Mouse (Mus musculus): ENCODE measurements around the gene Cxcl13. TPM values are rescaled to one million over a fixed set of nuclear protein-coding genes. Genes with fewer than 3 reads are reported as not detected.
"Not testable (repeated sequence)": the region's sequence is repeated elsewhere in the genome, so short reads cannot be mapped to it uniquely, and the experiment has no call there.

Gene Cxcl13
- under 1 TPM in 1 of 2 experiments, not detected in 1; 0.32 TPM for total RNA-seq (2021)

GRCm38 (mm10) chr5:95956651-95957050 is at the start of gene Cxcl13:
TSS of gene Cxcl13 (plus strand) at chr5:95956951.
- no peak for DNase-seq

- no peak for DNase-seq
Observed at GRCm38 (mm10) chr5:95911006-95911405, 45.7 kb upstream of the Cxcl13 start.

DNA sequence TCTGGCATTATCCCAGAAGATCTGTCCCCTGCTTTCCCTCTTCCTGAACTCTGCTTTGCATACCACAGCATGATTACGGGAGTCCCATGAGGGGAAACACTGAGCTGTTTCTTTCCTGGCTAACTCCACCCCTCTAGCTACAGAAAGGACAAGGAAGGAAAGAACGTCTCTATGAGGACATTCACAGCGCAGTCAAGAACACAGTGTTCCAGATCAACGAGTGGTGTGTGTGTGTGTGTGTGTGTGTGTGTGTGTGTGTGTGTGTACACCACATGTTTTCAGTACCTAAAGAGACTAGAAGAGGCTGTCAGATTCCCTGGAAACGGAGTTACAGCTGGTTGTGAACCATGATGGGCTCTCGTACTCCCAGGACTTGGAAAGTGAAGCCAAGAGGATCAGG is 38.3 kb upstream of the Cxcl13 start:
- DNase-seq = no peak

DNA sequence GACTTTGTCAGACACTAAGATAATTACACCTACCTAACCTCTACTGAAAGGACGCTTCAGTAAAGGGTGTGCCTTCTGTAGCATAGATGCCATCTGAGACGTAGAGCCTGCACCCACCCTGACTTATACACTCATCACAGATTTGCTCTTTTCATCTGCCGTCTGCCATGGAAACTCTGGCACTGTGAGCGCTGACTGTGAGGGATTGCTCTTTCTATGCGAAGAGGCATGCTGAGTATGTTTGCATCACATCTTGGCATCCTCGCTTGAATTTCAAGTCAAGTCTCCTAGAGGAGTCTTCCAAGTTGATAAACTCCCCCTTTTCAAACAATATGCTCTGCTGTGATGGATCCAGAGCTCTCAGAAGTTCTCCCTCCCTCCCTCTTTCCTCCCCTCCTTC is 32.7 kb upstream of the Cxcl13 start:
- DNase-seq = no peak

- DNase-seq = no peak
Observed at GRCm38 (mm10) chr5:95925204-95925930, 31.4 kb upstream of the Cxcl13 start.

- no peak for DNase-seq
Observed at GRCm38 (mm10) chr5:95925931-95926263, 30.9 kb upstream of the Cxcl13 start.

DNA sequence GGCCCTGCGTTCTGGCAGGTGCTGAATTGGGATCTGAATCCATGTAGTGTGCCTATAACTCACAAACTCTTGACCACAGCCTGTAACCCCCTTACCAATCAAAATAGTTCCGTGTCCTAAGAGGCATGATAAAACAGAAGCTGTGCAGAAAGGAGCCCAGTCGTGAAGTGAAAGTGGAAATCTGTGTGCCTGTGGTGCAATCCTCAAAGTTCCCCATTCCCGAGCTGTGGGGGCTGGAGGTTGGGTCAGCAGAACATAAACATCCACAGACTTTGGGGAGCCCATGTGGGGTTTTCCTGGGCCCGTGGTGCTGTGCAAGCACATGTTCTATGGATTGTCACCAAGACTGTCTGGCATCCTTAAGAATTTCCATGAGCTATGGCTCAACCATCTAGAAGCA is 21.7 kb upstream of the Cxcl13 start:
- DNase-seq = no peak

GRCm38 (mm10) chr5:95936068-95936467 is 20.7 kb upstream of the Cxcl13 start:
- DNase-seq = no peak

DNA sequence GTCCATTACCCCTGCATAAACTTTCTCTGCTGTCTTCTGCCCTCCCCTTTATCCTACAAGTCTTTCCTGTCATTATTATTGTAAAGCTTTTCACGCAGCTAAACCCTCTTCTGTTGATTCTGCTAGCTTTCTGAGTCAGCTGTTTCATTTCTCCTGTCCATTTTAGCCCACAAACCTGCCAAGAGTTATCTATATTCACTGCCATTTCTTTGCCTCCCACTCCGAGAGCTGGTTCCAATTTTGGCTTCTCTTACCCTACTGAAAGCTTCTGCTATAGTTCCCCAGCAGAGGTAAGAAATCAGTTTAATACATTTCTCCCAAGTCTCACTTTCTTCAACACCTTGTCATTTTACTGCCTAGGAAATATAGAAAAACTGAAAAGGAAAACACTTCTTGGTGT is 19.6 kb upstream of the Cxcl13 start:
- no peak for DNase-seq

GRCm38 (mm10) chr5:95938044-95938625 is 18.6 kb upstream of the Cxcl13 start:
- no peak for DNase-seq

DNA sequence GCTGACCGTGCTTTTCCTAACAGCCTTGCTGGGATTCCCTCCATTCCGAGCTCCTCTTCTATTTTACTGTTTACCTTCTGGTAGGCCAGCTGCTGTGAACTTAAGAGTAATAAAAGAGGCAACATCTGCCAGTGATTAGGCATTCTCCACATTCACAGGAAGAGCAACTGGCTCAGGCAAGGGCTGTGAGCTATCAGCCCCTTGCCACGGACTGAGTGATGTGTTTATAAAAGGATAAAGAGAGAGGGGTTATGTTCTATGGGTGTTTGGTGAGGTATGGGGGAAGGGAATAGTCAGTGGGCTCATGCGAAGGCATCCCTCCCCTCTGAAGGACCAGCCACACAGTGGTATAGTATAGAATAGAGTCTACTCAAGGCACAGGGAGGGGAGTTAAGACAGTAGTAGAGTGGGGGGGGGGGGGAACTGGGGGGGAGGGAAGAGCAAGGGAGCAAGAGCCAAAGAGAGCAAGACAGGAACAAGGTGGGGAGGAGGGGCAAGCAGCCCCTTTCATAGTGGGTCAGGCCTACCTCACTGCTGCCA is 16.0 kb upstream of the Cxcl13 start:
- no peak for DNase-seq

GRCm38 (mm10) chr5:95941562-95941961 is 15.2 kb upstream of the Cxcl13 start:
- DNase-seq = no peak

- no peak for DNase-seq
Observed at GRCm38 (mm10) chr5:95945120-95945519, 11.6 kb upstream of the Cxcl13 start.

GRCm38 (mm10) chr5:95946344-95946743 is 10.4 kb upstream of the Cxcl13 start:
- no peak for DNase-seq

GRCm38 (mm10) chr5:95948641-95949040 is 8.1 kb upstream of the Cxcl13 start:
- DNase-seq = no peak

DNA sequence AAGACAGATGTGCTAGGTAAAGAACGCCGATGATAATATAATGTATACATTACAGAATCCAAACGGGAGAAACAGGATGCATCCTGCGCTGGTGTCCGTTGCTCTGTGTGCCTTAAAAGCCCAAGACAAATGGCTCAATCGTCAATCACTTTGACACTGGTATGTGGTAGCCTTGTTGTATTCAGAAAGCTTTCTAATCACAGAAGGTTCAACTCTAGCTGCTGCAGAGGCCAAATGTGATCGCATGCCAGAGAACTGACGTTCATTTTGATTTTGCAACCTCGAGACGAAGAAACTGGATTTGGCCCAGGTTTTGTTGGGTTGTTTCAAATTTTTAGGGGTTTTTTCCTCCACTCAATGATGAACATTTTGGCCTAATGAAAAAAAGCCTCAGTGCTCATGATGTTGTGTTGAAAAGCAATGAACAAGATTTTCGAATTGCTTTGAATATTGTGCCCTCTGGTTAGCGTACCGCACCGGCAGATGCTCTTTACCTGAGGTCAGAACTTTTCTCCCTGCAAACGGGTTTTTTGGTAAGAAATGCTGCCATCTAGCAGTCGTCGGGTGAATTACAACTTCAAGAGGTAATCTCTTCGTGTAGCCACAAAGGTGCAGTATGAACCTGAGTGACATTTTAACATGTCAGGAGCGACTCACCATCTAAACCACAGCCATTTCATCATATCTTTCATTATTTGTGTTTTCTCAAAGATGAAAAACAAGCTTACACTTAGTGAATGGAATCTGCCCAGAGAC is 6.6 kb upstream of the Cxcl13 start:
- peak; percentile 64 for DNase-seq

DNA sequence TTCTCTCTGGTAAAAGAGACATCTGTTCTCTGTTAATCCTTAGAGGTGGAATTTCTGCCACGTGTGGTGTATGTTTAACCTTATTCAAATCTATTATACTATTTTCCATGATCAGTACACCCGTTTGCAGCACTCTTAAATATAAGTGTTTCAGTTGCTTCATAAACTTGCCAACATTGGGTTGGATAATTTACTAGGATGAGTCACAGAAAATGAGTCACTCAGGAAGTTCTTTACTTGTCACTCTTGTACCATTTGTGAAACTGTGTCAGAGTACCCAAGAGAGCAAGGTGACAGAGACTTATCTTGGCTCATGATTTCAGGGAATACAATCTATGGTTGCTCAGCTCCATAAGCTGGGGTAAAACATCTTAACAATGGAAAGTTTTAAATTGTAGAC is 8.2 kb downstream of the Cxcl13 start:
- DNase-seq = no peak

- no peak for DNase-seq
Observed at GRCm38 (mm10) chr5:95966621-95967020, 9.9 kb downstream of the Cxcl13 start.

- DNase-seq = peak; percentile 67
Observed at GRCm38 (mm10) chr5:95970845-95971244, 14.1 kb downstream of the Cxcl13 start.

- no peak for DNase-seq
Observed at GRCm38 (mm10) chr5:95972208-95972607, 15.5 kb downstream of the Cxcl13 start.

DNA sequence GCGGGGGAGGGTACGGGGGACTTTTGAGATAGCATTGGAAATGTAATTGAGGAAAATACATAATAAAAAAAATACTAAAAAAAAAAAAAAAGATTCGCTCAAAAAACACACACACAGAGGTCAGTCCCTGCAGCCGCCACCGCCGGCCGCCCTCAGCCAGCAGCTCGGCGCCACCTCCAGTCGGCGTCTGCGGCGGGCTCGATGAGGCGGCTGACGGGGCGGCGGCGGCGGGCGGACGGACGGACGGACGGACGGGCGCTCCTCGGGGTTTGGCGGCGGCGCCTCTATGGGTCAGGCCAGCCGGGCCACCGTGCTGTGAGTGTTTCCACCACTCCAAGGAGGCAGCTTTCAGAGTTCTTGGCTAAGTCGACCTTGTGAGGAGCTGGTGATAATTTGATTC is 17.1 kb downstream of the Cxcl13 start:
- DNase-seq = not testable (repeated sequence)

DNA sequence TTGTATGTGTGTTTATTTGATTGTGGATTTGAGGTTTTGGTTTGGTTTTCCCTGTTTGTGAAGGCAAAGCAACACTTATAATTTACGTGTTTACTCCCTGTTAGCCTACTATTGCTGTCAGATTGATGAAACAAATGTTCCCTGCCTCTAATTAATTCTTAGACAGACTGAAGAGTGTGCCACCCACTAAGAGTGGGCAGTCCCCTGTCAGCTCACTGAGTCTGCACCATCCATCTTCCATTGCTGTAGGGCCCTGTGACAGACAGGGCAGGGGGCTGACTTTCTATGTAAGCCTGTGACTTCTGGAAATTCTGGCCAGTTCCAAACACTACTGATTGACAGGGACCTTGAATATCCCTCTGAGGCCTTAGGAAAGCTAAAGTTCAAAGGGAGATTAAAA is 19.5 kb downstream of the Cxcl13 start:
- DNase-seq = no peak

- no peak for DNase-seq
Observed at GRCm38 (mm10) chr5:95983797-95984486, 27.2 kb downstream of the Cxcl13 start.

Measured in heart, postnatal 4 days (tissue).